Mouse (Mus musculus): ENCODE data around the gene Cacnb2. TPM values are rescaled to one million over a fixed set of nuclear protein-coding genes. Genes with fewer than 3 reads are reported as not detected.

Cacnb2 gene
- total and polyA plus RNA-seq, 3 experiments: 32.7 to 77.9 (median 72.2) TPM

- H3K27ac ChIP-seq: no peak overlapping the region
- 58% methylated on average over 13 of the region's 13 CpGs for WGBS
- intact Hi-C loops (cut with DNase I): no loop called here
Observed at GRCm38 (mm10) chr2:14874281-14875037, 271.6 kb downstream of the Cacnb2 start.

DNA sequence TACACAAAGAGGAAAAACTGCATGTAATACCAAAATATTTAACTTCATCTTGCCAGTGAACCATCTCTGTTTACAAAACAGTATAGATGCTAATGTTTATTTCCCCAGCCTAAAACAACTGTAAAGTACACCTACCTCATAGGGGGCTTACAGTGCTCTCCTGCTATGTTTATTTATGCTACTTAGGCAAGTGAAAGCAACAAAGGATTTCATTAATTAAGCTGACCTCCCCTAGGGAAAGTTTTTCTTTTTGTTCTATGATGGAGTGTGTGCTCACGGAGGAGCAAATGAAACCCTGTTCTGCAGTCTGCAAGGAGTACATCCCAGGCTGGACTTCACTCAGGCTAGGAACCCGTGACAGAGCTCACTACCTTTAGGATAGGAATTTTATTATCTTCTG is 272.2 kb downstream of the Cacnb2 start:
- 74% methylated on average over 2 of the region's 2 CpGs for WGBS
- H3K27ac ChIP-seq: no peak overlapping the region
- peaks cover 4% of the 10 kb centered on the region; the same call in 1 of the 2 replicates for H3K36me3 ChIP-seq (ENCODE audit: control insufficient read depth, insufficient read depth, low read length)
- TF ChIP-seq CTCF (IDR thresholded peaks at IDR 0.05) (no peak), EP300 (IDR thresholded peaks at IDR 0.05; ENCODE audit: insufficient read depth, low read depth, low read length) (no peak), POLR2A (IDR thresholded peaks at IDR 0.05; ENCODE audit: insufficient read depth, low read depth, low read length) (no peak)
- H3K4me1 ChIP-seq (ENCODE audit: control insufficient read depth, insufficient read depth, low read length): peaks cover 3% of the 10 kb centered on the region; the same call in 1 of the 2 replicates
- no peak overlapping the region for H3K4me3 ChIP-seq
- DNase-seq: no peak
- H3K27me3 ChIP-seq (ENCODE audit: control insufficient read depth, insufficient read depth, low read length): no peaks in the 10 kb centered on the region
- intact Hi-C loops (cut with DNase I): no loop called here
- no peaks in the 10 kb centered on the region for H3K79me2 ChIP-seq (replicated peaks; ENCODE audit: control insufficient read depth, insufficient read depth, low read length)
- no peak overlapping the region for H3K9ac ChIP-seq (ENCODE audit: low read depth, low read length)

More at GRCm38 (mm10) chr2:14874281-14875037, 271.6 kb downstream of the Cacnb2 start:
- TF ChIP-seq POLR2A (IDR thresholded peaks at IDR 0.05; ENCODE audit: insufficient read depth, low read depth, low read length): no peak
- no peak for TF ChIP-seq CTCF (IDR thresholded peaks at IDR 0.05)
- TF ChIP-seq EP300 (IDR thresholded peaks at IDR 0.05; ENCODE audit: insufficient read depth, low read depth, low read length): no peak
- Histone ChIP-seq H3K36me3 (ENCODE audit: control insufficient read depth, insufficient read depth, low read length) (peaks cover 4% of the 10 kb centered on the region; the same call in 1 of the 2 replicates), H3K79me2 (replicated peaks; ENCODE audit: control insufficient read depth, insufficient read depth, low read length) (no peaks in the 10 kb centered on the region), H3K4me3 (no peak overlapping the region), H3K9ac (ENCODE audit: low read depth, low read length) (no peak overlapping the region), H3K4me1 (ENCODE audit: control insufficient read depth, insufficient read depth, low read length) (peaks cover 3% of the 10 kb centered on the region; the same call in 1 of the 2 replicates), H3K27me3 (ENCODE audit: control insufficient read depth, insufficient read depth, low read length) (no peaks in the 10 kb centered on the region)
- DNase-seq: no peak

GRCm38 (mm10) chr2:14875616-14876015 is 272.7 kb downstream of the Cacnb2 start:
- H3K27ac ChIP-seq: no peak overlapping the region
- H3K9ac ChIP-seq (ENCODE audit: low read depth, low read length): no peak overlapping the region
- peaks cover 3% of the 10 kb centered on the region; the same call in 1 of the 2 replicates for H3K4me1 ChIP-seq (ENCODE audit: control insufficient read depth, insufficient read depth, low read length)
- no peak for TF ChIP-seq CTCF (IDR thresholded peaks at IDR 0.05)
- TF ChIP-seq EP300 (IDR thresholded peaks at IDR 0.05; ENCODE audit: insufficient read depth, low read depth, low read length): no peak
- no peaks in the 10 kb centered on the region for H3K27me3 ChIP-seq (ENCODE audit: control insufficient read depth, insufficient read depth, low read length)
- no peak for DNase-seq
- H3K36me3 ChIP-seq (ENCODE audit: control insufficient read depth, insufficient read depth, low read length): peaks cover 4% of the 10 kb centered on the region; the same call in 1 of the 2 replicates
- WGBS: 83% methylated on average over 6 of the region's 6 CpGs
- no peaks in the 10 kb centered on the region for H3K79me2 ChIP-seq (replicated peaks; ENCODE audit: control insufficient read depth, insufficient read depth, low read length)
- H3K4me3 ChIP-seq: no peak overlapping the region
- intact Hi-C loops (cut with DNase I): no loop called here

GRCm38 (mm10) chr2:14878953-14879352 is 276.1 kb downstream of the Cacnb2 start:
- Histone ChIP-seq H3K4me3 (no peak overlapping the region), H3K36me3 (ENCODE audit: control insufficient read depth, insufficient read depth, low read length) (peaks cover 9% of the 10 kb centered on the region), H3K79me2 (replicated peaks; ENCODE audit: control insufficient read depth, insufficient read depth, low read length) (0 out of 2 replicates have a peak, but pooled peaks cover 2% of the 10 kb centered on the region), H3K27ac (no peak overlapping the region), H3K4me1 (ENCODE audit: control insufficient read depth, insufficient read depth, low read length) (peaks cover 4% of the 10 kb centered on the region; the same call in 1 of the 2 replicates), H3K9ac (ENCODE audit: low read depth, low read length) (no peak overlapping the region), H3K27me3 (ENCODE audit: control insufficient read depth, insufficient read depth, low read length) (no peaks in the 10 kb centered on the region)
- intact Hi-C loops (cut with DNase I): no loop called here
- no peak for DNase-seq
- no peak for TF ChIP-seq CTCF (IDR thresholded peaks at IDR 0.05)
- no peak for TF ChIP-seq POLR2A (IDR thresholded peaks at IDR 0.05; ENCODE audit: insufficient read depth, low read depth, low read length)
- TF ChIP-seq EP300 (IDR thresholded peaks at IDR 0.05; ENCODE audit: insufficient read depth, low read depth, low read length): no peak

DNA sequence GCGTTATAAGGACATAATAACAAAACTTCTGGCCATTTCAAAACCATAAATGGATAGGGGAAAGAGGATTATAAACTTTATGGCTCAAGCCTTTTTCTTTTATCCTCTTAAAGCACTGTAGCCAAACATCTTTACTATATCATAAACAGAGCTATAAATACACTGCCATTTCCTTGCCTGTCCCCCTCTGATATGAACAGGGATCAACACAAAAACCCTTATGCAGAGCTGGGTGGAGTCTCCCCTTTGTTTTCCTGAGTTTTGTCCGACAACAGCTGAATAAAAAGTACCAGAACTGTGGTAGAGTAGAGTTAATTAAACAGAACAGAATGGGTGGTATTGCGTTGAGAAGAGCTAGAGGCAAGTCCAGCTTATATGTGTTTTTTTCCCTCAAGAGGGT is 280.6 kb downstream of the Cacnb2 start:
- no peak for DNase-seq
- 49% methylated on average over 3 of the region's 3 CpGs for WGBS
- peaks cover 11% of the 10 kb centered on the region for H3K36me3 ChIP-seq (ENCODE audit: control insufficient read depth, insufficient read depth, low read length)
- TF ChIP-seq EP300 (IDR thresholded peaks at IDR 0.05; ENCODE audit: insufficient read depth, low read depth, low read length) (no peak), POLR2A (IDR thresholded peaks at IDR 0.05; ENCODE audit: insufficient read depth, low read depth, low read length) (no peak), CTCF (IDR thresholded peaks at IDR 0.05) (no peak)
- H3K4me1 ChIP-seq (ENCODE audit: control insufficient read depth, insufficient read depth, low read length): peaks cover 3% of the 10 kb centered on the region; the same call in 1 of the 2 replicates
- no peak overlapping the region for H3K27ac ChIP-seq
- intact Hi-C loops (cut with DNase I): no loop called here
- no peak overlapping the region for H3K9ac ChIP-seq (ENCODE audit: low read depth, low read length)
- H3K27me3 ChIP-seq (ENCODE audit: control insufficient read depth, insufficient read depth, low read length): no peaks in the 10 kb centered on the region
- 0 out of 2 replicates have a peak, but pooled peaks cover 2% of the 10 kb centered on the region for H3K79me2 ChIP-seq (replicated peaks; ENCODE audit: control insufficient read depth, insufficient read depth, low read length)
- no peak overlapping the region for H3K4me3 ChIP-seq
